Mouse (Mus musculus) testis, postnatal 10 days (tissue): ENCODE measurements at regions not wholly inside any gene's neighbourhood (a gene's known extent, or its start where the extent isn't known, plus 50 kb on each side); places are given as distances from the start of the nearest gene placed in this dataset.
"Not testable (repeated sequence)": the region's sequence is repeated elsewhere in the genome, so short reads cannot be mapped to it uniquely, and the experiment has no call there.

Experiments used
- DNase-seq: peaks from one replicate; pipeline ENCODE4 v3.0.0; 2021; ENCODE audit warnings: low spot score

DNA sequence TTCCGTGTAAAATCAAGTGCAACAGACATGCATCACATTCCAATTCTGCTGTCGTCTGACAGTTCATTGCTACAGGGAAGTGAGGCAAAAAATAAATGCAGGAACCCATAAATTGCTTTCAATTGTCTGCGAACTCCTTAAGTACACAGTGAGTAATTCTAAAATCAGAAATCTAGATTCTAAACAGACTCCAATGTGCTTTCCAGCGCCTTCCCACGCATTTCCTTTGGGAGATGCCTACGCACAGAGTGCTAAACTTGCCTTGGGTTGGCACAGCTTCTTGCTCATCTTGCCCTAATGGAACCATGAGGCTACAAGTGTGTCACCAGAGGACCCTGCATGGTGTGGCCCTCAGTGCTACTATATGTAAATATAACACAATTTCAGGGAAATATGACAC, 212.6 kb downstream of the Samd5 start:
- no peak for DNase-seq

DNA sequence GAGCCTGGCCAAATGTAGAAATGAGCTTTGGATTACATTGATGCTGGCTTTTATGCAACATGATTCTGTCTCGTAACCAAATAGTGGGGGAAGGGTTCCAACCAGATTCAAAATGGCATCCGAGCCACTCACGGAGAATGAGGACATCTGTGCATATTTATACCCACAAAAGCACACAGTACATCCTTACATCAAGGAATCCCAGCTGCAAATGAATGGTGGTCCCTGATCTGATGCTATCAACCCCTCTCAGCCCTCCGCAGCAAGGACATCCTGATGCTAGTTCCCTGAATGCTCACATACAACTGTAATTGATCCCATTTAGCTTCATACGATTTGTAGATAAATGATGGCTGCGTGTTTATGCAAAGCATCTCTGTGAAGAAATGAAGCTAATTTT, 215.9 kb downstream of the Samd5 start:
- no peak for DNase-seq

DNA sequence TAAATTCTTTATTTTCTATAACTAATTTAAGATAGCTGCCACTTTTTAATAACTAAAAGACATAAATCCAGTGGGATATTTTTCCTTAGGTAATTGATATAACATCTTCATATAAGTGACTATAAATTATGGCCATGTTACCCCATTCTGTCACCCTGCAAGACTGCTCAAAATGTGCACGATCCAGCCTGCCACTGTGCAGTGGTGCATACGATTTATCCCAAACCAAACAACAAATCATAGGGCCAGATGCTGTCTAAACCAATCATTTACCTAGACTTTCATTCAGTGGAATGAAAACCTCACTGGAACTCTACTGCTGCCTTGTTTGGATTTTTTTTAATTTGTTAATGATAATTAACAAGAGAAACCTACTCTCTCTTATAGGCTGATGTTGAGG, 216.5 kb downstream of the Samd5 start:
- DNase-seq, result no peak

DNA sequence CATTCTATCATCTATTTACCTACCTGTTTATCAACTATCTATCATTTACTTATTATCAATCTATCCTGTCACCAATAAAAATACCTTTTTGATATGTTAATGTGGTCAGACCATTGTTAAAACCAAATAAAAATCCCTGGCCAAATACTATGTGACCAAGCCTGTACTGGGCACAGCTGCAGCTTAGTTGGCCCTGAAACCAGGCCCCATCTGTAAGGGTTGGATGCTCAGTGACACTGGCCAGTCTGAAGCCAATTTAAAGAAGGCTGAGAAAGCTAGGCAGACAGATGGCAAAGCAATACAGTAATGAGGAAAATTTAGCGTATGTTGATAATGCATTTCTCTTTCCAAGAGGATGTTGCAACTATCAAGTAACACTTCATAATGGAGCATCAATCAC, 217.8 kb downstream of the Samd5 start:
- no peak for DNase-seq

DNA sequence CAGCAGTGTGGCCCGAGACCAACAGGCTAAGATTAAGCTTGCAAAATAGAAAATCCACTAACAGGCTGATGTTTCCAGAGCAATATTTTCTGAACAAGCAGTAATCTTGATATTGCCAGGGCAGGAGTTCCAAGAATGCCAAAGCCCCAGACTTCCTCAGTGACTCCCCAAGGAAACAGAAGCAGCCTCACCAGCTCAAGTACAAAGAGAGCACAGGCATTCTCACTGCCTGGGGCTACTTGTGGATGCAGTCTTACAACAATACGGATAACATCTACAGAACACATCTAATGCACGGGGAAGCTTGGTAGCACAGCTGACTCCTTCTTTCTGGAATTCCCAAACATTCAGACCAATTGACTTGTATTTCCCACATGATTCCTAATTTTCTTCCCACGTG, 235.9 kb downstream of the Samd5 start:
- no peak for DNase-seq

DNA sequence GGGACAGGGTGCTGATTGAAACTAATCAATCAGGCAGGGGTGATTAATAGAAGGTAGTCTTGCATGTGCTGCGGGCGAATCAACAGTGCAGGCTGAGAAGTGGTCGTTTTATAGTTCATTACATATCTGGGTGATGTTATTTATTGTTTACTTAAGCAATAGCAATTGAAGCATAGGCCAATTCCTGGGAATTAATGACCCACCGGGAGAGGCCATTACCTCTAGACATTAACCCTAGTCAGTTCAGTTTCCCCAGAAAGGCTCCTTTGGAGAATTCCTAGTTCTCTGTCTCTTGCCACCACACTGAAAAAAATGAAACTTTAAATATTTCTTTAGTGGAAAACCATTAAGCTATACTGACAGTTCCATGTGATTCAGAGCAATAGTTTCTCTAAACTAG, 236.6 kb downstream of the Samd5 start:
- no peak for DNase-seq

DNA sequence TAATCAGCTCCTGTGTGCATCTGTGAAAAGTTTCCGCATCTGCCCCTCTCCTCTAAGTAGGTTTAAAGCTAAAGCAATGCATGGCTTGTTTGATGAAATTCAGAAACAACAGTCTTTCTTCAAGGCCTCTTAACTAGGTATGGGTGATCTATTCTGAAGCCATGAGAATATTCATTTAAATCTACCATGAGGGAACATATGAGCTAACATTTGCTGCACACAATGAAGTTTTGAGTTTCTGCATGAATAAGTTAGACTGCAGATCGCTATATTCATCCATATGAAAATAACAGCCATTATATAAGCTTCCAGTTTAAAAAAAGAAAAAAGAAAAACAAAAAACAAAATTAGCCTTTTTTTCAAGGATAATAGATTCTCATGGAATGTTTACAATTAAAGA, 245.9 kb downstream of the Samd5 start:
- no peak for DNase-seq

DNA sequence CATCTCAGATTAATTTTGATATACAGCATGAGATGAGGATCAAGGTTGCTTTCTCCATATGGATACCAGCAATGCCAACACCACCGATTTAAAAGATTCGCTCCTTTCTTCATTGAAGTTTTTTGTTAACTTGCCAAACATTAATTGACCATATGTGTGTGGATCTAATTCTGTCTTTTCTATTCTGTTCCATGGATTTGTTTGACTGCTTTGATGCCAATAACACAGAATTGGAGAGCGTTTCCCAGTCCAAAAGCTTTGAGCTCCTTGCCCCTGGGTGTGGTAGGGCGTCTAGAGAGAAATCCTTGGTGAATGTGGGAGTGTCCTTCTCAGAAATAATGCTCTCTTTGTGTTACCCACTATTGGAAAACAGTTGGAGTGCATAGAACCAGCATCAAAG, 254.3 kb downstream of the Samd5 start:
- DNase-seq, result no peak

DNA sequence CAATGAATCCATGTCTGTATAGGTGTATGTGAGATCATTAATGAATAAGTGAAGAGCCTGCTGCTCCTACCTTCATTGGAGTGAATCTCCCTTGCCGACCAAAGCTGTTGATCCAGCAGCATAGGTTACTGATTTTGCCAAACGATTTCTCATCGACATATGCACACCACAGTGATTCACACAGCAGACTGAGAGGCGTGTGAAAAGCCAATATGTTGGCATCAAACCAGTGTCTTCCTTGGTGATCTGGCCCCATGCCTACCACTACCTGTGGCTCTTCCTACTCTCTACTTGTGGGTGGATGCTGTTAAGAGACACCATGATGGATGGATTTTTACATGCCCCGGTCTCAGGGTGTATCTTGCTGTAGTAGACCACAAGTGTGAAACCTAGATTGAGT, 258.3 kb downstream of the Samd5 start:
- DNase-seq, result no peak

DNA sequence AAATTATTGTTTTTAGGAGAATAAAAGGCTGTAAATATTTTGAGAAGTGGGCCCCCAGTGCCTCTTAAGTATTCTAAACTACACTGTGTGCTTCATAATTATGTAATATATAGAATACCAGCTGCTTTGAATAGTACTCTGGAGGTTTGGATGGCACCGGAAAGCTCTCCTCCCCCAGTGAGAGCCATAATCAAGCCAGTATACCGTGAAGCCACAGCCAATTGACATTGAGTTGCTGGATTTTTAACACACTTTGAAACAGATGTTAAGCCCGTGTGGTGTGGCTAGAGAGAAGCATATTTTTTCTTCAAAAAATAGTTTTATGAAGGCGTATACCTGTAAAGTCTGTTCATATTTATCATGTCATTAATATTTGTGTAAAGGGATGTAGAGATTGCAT, 268.9 kb downstream of the Samd5 start:
- no peak for DNase-seq

DNA sequence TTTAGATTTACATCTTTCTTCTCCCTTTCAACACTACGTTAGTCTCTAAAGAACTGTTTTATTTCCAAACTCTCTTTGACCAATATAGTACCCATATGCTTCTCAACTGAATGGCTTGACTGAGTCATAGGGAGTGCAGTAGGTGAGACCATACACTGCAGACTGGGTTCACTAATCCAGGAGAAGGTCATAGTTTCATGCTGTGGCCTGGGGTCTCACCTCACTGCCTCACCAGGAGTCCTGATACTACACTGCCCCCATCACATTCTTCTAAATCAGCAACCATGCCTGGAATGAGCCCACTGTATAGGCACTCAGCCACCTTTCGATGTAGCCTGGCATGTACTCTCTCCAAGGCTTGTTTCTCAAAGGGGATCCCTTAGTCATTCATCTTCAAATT, 269.6 kb downstream of the Samd5 start:
- DNase-seq, result no peak

DNA sequence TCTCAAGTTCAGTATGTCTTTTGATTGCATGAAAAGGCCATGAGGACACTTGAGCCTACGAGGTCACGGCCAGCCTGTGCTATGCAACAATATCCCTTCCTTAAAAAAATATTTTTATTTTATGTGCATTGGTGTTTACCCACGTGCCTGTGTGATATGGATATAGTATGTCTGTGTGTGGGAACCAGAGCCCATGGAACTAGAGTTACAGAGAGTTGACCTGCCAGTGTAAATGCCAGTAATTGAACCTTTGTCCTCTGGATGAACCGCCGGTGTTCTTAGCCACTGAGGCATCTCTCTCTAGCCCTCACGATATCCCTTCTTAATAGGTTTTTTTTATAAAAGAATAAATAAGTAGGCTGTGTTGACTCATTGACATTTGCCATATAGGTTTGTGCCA, 270.0 kb downstream of the Samd5 start:
- no peak for DNase-seq

DNA sequence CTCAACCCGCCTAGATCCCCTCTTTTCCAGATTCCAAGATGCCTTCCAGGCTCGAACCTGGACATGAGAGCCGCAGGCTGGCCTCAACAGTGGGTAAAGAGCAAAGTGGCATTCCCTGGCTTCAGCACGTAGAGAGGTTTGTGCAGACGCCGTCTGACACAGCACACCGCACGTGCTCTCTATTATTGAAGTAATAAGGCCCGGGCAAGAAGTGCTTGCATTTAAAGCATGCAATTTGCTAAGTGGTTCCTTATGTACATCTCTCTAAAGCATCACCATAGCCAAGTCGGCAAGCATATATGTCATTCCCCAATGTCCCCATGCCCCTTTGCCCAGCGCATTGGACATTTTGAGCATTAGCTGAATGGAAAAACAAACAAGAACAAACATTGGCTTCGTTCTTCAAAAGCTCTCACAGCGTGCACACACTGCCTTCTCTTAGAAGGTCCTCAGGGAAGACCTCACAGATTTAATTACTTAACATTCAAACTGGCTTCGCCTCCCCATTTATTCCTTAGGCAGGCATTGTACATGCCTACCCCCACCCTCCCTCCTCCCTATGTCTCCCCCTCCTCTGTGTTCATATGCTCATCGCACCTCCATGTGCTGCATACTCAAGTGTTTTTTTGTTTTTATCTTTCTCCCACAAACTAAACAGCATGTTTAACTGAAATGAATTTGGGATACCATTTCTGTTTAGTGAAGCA, 273.9 kb downstream of the Samd5 start:
- DNase-seq, result no peak

DNA sequence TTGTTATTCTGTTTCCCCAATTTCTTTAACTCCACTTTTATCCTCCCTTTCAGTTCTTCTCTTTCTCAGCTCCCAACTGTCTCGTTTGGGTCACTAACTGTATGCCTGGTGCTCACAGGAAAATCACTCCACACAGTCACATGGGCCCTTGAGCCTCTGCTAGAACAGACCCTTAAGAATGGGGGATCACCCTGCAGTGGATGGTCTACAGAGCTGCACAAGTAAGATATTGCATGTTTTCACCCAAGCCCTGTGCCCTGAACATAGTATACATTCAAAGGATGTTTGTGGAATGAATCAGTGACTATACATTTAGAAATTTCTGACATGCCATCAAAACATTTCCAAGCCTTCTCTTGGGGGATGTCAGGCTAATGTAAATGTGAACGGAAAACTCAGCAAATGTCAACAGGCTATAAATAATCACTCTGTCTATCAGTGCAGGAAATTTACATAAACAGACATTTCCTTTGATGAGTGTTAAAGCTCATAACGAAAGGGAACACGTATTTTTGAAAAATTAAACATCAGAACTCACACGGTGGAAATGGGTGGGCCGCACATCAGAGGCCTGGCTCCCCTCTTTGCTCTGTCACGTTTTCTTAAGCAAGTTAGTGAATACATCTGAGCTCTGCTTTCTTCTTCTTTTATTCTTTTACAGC, 297.4 kb downstream of the Samd5 start:
- DNase-seq, result no peak

DNA sequence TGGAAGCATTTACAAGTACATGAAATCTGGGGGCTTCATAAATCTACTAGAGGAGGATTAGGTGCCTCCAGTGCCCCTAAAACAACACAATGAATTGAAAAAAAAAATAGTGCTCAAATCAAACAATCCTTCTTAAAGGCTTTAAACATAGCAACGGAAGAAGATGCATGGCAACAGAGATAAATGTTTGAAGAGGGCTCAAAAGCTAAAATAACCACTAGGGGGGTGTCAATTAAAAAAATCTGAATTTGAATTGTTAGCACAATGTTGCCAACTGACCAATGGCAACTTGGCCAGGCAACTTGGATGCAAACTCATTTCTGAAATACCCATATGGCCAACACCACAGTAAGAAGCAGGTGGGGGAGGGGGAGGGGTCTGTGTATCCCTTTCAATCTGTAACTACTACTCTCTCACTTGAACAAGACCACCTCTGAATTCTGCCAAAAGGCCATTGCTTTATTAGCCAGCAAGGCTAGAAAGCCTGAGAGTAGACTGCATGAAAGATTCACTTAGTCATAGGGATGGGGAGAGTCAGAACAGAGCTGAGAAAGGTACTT, 312.6 kb downstream of the Samd5 start:
- no peak for DNase-seq

DNA sequence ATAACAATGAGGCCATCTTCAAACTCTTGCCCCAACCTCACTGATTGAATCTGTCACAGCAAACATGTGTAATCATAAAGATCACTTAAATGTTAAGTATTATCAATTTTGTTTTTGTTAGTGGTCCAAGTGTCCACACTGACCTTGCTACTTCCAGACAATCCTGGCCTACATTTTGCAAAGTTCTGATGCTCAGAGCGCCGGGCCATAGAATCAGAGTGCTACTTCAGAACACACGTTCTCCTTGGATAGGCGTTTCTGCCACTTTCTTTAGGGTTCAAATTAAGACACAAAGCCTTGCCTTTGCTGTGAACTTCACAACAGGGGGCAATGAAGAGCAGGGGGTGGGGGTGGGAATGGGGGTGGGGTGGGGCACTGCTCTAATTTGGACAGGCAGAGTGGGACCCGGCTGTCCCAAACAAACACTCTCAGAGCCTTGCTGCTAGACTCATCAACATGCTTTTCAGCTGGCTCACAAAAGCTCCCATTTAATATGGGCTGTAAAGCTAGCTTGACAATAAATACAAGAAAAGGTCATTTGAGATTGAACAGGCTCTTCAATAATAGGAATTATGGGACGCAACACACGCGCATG, 336.7 kb downstream of the Samd5 start:
- DNase-seq, result no peak

DNA sequence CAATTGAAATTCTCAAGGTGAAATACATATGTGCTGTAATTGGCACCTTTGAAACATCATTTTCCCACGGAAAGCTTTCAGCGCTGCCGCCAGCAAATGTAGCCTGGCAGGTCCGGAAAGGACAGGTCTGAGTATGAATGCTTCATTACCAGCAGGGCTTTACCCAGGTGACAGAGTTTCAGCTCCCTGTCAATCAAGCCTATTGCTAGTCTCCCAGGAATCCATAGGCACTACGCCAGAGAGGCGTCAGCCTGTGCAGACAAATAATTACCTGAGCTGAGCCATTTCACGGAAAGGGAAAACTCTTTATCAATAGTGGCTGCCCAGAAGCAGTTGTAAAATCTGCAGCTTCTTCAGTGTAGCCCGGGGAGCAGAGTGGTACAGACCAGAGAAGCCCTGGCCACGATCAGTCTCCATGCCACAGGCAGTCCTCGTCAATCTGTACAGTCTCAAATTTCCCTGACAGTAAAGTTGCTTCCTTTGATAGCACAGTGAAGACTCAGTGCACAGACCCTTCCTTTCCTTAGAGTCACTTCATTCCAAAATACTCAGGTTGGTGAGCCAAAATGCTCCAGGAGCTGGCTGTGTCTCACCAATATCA, 340.7 kb downstream of the Samd5 start:
- DNase-seq, result no peak

DNA sequence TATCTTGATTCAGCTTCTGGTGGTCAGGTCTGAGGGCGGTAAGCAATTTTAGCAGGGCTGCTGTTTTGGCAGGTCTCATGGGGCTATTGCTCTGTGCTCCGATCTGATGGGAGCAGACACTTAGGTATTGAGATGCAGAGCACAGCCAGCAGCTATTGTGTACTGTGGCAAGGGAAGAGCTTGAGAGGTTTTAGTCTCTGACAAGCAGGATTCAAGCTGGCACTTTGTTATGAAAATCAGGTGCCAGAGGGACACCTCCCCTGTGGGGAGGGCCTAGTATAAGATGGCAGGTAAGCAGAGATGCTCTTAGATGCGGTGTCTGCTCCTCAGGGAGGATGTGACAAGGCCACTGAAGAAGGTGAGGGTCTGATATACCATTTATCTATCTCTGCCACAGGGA, 343.3 kb downstream of the Samd5 start:
- no peak for DNase-seq

DNA sequence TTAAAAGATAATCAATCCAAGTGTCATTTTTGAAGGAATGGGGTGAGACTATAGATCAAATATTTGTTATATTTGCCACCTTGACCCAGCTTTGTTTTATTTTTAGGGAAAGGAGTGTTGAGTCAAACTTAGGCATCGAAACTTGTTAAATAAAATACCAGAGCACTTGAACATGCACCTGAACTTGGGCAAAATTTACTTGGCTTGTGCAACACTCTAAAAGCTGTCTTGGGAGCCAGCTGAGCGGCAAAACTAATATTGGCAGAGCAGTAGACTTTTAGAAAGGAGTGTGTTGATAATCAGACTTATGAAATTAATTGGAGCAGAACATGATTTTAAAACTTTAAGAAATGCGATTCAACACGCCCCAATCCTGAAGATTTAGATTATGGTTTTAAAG, 346.7 kb downstream of the Samd5 start:
- no peak for DNase-seq

DNA sequence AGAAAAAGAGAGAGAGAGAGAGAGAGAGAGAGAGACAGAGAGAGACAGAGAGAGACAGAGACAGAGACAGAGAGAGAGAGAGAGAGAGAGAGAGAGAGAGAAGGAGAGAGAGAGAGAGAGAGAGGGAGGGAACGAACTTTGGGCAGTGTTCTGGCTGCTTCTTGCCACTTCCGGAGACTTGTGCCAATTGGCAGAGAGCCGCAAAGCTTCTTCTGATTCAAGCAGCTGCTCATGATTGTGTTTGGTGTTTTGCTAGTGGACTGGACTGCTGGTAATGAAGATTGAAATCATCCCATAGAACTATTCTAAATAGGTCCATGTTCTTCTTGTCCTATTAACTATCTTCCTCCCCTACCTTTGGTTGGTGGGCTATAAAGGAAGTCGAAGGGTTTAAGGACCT, 347.1 kb downstream of the Samd5 start:
- not testable (repeated sequence) for DNase-seq

DNA sequence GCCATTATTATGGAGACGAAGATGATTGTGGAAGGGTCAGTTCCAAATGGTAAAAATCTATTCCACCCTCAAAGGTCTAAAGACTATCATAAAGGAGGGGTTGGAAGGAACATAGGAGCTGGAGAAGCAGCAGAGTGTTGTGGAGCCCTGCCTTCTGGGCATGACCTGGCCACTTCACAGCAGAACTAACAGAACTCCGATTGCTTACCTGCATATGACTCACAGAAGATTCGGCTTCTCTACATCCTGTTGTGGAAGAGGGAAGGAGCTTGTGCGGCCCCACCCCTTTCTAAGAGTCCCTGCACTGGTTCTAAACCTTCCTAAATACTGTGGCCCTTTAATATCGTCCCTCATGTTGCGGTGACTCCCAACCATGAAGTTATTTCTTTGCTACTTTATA, 362.7 kb downstream of the Samd5 start:
- DNase-seq, result no peak

DNA sequence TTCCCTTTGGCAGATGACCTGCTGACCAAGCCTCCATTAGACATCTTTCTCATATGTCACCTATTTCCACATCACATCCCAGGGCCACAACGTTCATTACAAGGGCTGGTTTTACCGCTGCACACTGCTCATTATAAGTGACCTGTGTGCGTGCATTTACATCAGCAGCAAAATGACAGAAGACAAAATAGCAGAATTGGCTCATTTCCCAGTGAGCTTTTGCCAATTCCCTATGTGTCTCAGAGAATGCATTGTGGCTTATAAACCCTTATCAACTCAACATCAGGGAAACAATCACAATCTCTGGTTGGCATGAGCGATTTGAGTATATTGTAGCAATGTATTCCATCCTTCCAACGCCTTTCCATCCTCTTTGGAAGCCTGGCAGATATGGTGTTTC, 364.7 kb downstream of the Samd5 start:
- no peak for DNase-seq

DNA sequence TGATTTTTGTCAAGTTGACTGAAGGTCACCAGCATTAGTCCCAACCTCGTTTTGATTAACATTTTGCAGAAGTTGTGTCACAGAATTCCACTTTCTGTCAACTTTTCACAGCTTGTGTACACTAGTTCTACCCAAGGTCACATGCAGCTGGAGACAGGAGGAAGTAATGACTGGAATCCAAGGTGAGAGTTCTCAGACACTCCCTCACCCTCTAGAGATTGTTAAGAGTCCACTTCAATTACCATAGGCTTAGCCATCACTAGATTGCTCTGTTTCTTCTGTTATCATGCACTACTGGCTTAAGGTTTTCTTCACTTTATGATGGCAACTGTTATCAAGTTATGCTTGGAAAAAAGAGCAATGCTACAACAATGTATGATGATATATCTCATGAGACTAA, 379.0 kb downstream of the Samd5 start:
- no peak for DNase-seq
